Mouse (Mus musculus) heart, postnatal 4 days (tissue): ENCODE results near the gene Abcd2. TPM values are rescaled to one million over a fixed set of nuclear protein-coding genes. Genes with fewer than 3 reads are reported as not detected.

ENCODE experiments used
- DNase-seq: peaks from one replicate; pipeline ENCODE4 v3.0.0; 2021
- total RNA-seq, 2 experiments: library from RNA; stranded (reverse); gene quantifications; 2 replicates each; pipeline ENCODE4 v1.2.3; 2021

Abcd2 gene
- total RNA-seq, 2 experiments from 2014 or later, result 1.2 to 1.4 TPM

DNA sequence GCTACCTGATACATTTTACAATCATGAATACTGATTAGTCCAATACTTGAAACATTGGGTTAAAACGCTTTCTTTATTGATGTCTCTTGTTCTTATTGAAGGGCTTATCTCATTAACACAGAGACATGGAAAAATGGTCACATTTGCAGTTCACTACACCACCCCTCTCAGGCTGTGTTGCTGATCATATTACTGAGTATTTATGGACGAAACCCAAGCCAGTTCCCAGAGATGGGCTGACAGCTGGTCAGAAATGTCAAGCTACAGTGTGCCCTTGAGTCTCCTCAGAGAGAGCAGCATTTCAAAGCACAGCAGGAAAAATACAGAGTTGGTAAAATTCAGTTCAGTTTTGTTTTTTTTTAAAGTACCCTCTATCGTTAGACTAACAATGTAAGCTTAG is 38.3 kb downstream of the Abcd2 start:
- no peak for DNase-seq

DNA sequence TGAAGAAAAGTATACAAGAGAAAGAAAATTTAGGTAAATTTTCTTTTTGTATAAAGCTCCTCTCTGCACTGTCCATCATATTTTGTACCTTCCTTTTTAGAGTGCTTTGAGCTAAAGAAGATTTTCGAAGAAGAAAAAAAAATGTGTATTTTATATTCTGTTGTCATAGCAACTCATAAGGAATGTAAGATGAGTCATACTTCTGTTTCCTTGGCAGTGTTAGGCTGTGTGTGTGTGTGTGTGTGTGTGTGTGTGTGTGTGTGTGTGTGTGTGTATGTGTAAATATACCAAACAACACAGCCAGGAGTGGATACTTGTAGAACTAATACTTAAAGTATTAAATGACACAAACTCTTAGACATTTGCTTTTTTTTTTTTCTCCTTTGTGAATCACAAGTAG is 39.0 kb downstream of the Abcd2 start:
- DNase-seq, result peak; percentile 27

DNA sequence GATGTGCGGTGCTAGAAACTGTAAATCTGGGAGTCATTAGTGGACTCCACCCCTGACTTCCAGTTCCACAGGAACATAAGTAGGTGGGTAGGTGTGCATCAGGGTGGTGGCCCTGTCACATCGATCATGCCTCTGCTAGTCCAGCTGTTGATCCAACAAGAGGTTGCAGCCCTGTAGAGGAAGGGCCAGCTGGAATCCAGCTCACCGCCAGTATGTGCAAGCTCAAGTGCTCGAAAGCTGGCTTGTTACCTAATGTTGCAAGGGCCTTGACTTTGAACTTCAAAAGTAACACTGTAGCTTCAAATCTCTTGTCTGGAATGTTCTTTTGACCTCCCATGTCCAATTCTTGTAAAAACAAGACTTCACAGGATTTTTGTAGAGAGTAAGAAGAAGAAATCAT is 67.0 kb downstream of the Abcd2 start:
- no peak for DNase-seq

DNA sequence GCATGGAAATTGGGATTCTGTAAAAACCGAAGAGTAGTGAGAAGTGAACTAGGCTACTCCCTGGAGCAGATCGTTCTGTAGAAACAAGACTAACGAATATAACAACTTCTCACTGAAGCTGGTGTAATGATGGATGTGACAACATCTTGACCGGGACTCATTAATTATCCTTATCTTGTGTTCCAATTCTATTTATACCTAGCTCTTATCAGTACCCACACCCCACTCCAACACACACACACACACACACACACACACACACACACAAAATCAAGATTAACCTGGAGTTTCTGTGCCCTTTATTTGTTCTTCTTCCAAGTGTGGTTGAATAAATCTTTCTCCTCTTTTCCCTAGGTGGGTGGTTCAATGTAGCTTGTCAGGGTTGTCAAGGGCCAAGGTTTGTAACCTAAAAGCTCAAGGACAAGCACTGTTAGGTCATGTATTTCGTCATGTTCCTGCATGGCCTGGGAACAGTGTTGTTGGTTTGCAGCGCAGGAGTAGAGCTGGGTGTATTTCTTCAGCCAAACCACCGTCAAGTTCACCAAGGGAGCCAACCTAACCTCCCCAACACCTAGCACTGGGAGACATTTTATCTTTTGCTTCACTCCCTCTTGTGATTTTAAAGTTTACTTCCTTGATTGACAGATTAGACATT is 78.9 kb downstream of the Abcd2 start:
- no peak for DNase-seq

GRCm38 (mm10) chr15:91108102-91108659 is 83.4 kb downstream of the Abcd2 start:
- DNase-seq, result no peak

- peak; percentile 11 for DNase-seq
Observed at GRCm38 (mm10) chr15:91104934-91105333, 86.7 kb downstream of the Abcd2 start.

GRCm38 (mm10) chr15:91104276-91104675 is 87.3 kb downstream of the Abcd2 start:
- DNase-seq, result no peak

DNA sequence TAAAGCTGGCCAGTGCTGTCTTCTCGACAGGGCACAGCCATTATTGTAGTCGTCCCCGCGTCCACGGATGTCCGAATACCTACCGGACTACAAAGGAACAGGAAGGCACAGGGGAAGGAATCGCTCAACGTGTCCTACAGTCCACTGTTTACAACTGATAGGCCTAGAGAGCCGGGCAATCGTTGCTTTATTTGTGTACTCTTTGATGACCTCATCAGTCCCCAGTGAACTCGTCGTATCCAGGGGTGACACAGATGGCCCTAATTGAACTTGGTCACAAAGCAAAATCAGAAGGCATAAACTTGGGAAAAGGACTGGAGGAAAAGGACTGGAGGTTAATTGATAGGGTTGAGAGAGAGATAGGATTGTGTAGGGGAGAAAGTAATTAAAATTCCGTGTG is 87.8 kb downstream of the Abcd2 start:
- no peak for DNase-seq

- DNase-seq, result no peak
Observed at GRCm38 (mm10) chr15:91103305-91103704, 88.3 kb downstream of the Abcd2 start.

DNA sequence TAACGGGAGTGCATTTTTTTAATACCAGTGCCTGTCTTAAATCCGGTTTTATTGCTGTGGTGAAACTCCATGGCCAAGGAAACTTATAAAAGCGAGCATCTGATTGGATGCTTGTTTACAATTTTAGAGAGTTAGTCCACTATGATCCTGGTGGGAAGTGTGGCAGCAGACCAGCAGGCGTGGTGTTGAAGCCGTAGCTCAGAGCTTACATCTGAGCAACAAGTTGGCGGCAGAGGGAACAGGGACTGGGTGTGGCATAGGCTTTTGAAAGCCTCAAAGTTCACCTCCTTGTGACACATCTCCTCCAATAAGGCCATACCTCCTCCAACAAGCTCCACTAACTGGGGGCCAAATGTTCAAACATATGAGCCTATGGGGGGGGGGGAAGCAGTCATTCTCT is 95.0 kb downstream of the Abcd2 start:
- no peak for DNase-seq

Other genes starting within 250 kb of the Abcd2 start
- 1 to 10 TPM; 7.3 to 8.0 TPM for gene Kif21a, start 141.9 kb downstream of the Abcd2 start, total RNA-seq
- gene CN725425, start 7.7 kb upstream of the Abcd2 start, total RNA-seq, result not detected